Mouse (Mus musculus) testis, adult 2 months (tissue): ENCODE results near the gene Cmas.

Experiments used
- CTCF ChIP-seq: fragments of 200-500 bp; IDR thresholded peaks from 2 replicates; pipeline ENCODE4 v1.5.1; 2012; ENCODE audit warnings: low read depth, mild to moderate bottlenecking, inconsistent platforms, low read length, moderate library complexity; ENCODE audit not compliant: control insufficient read depth, insufficient read depth, insufficient replicate concordance
- POLR2A ChIP-seq: fragments of 200-500 bp; IDR thresholded peaks from 2 replicates; pipeline ENCODE4 v1.6.1; 2012; ENCODE audit warnings: low read depth, mild to moderate bottlenecking, inconsistent platforms, low read length, moderate library complexity; ENCODE audit not compliant: control insufficient read depth

DNA sequence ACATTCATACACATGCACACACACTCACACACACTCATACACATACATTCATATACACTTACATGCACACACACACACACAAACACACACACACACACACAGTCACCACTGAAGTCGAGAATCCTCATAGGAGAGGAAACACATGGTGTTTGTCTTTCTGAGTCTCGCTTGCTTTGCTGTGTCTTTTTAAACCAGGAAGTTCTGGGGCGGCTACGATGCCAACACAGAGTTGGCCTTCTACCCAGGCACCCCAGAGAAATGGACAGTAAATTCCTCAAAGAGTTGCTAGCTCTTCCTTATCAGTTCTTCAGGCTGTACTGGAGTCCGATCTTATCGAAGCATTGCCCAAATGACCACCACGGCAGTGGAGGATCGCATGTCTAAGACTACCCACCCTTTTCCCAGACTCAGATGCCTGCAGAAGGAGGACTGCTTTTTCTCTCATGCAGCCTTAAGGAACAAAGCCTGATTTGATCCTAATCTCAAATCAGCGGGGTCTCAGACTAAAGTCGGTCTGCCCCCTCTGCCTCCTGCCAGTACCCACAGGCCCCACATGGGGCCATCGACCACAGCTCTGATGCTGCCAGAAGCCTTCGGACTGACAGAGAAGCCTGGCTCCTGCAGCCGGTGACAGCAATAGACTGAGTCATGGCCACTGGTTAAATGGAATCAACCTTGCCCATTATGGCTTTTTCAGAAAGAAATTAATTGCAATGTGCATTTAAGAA, 35.9 kb downstream of the Cmas start:
- no peak for TF ChIP-seq CTCF
- no peak for TF ChIP-seq POLR2A
